Mouse (Mus musculus): ENCODE data around the gene 2010111I01Rik.

Gene 2010111I01Rik

GRCm38 (mm10) chr13:63032304-63032830 is 67.7 kb downstream of the 2010111I01Rik start:
- no peak for DNase-seq

GRCm38 (mm10) chr13:63032958-63033357 is 68.3 kb downstream of the 2010111I01Rik start:
- DNase-seq: no peak

- no peak for DNase-seq
Measured at GRCm38 (mm10) chr13:63033364-63033763, 68.7 kb downstream of the 2010111I01Rik start.

DNA sequence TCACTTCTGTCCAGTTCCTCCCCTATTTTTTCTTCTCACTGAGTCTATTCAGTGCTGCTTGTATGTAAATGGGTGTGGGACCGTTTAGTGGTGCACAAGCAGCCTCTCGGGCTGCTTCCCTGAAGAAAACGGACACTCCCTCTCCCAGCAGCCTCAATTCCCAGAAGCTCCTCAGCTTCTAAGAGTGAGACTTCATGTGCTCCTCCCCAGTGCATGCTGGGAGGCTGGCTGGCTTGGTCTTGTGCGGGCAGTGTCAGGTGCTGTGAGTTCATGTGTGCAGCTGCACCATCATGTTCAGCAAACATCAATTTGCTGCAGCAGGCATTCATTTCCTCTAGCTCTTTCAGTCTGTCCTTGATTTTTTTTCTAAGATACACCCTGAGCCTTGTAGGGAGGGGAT is 70.0 kb downstream of the 2010111I01Rik start:
- DNase-seq: no peak

DNA sequence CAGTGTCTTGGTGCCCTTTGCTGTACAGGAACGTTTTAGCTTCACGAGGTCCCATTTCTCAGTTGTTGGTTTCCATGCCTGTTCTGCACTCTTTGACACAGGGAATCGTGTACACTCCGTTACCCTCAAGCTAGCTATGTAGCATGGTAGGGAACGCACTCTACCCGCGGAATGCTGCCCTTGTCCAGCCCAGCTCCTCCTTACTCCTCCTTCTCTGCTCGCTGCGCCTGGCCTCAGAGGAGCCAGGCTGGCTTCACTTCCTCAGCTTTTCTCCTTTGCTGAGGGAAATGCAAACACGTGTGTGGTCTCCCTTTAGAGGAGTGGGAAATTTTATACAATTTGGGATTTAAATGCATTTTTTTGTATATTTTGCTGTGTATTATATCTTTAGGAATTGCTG is 73.2 kb downstream of the 2010111I01Rik start:
- no peak for DNase-seq

GRCm38 (mm10) chr13:63038415-63038814 is 73.7 kb downstream of the 2010111I01Rik start:
- DNase-seq: no peak

GRCm38 (mm10) chr13:63038871-63039270 is 74.2 kb downstream of the 2010111I01Rik start:
- DNase-seq: no peak

DNA sequence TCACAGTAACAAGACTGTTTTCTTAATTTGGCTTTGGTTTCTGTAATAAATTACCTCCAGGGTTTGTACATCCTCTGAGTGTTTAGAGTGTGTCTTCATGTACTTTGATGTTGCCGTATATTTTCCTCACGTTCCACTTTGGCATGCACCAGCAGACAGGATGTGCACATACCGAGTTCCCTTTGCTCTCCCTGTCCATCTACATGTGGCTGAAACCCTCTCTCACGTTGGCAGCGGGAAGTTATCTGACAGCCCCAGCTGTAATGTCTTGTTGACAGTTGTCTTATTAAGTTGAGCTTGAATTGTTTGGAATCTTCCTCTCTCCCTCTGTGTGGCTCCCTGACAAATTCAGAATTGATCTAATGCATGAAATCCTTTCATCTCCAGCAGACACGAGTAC is 74.6 kb downstream of the 2010111I01Rik start:
- peak; percentile 54 for DNase-seq

GRCm38 (mm10) chr13:63039848-63040247 is 75.2 kb downstream of the 2010111I01Rik start:
- no peak for DNase-seq

- DNase-seq: no peak
Measured at GRCm38 (mm10) chr13:63045504-63046205, 81.0 kb downstream of the 2010111I01Rik start.

GRCm38 (mm10) chr13:63046206-63047020 is 81.7 kb downstream of the 2010111I01Rik start:
- peak; percentile 87 for DNase-seq

GRCm38 (mm10) chr13:63063706-63064105 is 99.0 kb downstream of the 2010111I01Rik start:
- DNase-seq: no peak

GRCm38 (mm10) chr13:63066607-63067006 is 101.9 kb downstream of the 2010111I01Rik start:
- DNase-seq: no peak

GRCm38 (mm10) chr13:63068371-63069136 is 103.9 kb downstream of the 2010111I01Rik start:
- no peak for DNase-seq

- no peak for DNase-seq
Measured at GRCm38 (mm10) chr13:63071874-63072273, 107.2 kb downstream of the 2010111I01Rik start.

DNA sequence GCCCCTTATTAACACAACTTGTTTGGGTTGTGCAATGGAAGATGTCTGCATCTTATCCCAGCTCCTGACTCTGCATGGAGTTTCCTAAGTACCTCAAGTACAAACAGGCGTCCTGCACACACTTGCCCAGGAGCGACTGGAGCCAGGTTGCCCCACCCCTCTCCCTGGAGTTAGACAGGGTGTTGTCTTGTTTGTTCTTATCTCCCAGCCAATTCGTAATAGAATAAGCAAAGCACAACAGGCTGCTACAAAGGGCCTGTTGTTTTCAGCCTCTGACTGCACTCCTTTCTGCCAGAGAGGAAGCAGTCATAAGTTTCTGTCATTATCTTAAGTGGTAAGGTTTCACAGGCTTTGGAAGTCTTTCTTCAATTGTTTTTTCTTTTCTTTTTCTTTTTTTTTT is 107.7 kb downstream of the 2010111I01Rik start:
- peak; percentile 37 for DNase-seq

- DNase-seq: peak; percentile 66
Measured at GRCm38 (mm10) chr13:63073911-63074675, 109.4 kb downstream of the 2010111I01Rik start.

DNA sequence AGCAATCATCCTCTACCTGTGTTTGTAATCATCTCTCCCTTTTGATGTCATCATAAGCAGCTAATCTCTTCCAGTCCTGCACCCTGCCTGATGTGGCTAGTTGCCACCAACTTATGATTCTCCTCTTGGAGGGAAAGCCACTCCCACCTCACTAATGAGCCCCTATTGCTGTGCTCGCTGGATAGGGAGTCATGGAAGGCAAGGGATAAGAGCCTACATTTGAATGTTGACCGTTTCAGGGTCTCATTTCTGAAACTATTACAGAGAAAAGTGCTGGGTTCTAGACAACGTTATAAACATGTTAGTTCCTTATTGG is 109.9 kb downstream of the 2010111I01Rik start:
- no peak for DNase-seq

GRCm38 (mm10) chr13:63075331-63075855 is 110.7 kb downstream of the 2010111I01Rik start:
- DNase-seq: no peak

- no peak for DNase-seq
Measured at GRCm38 (mm10) chr13:63080191-63080590, 115.5 kb downstream of the 2010111I01Rik start.

- no peak for DNase-seq
Measured at GRCm38 (mm10) chr13:63080823-63081222, 116.1 kb downstream of the 2010111I01Rik start.

DNA sequence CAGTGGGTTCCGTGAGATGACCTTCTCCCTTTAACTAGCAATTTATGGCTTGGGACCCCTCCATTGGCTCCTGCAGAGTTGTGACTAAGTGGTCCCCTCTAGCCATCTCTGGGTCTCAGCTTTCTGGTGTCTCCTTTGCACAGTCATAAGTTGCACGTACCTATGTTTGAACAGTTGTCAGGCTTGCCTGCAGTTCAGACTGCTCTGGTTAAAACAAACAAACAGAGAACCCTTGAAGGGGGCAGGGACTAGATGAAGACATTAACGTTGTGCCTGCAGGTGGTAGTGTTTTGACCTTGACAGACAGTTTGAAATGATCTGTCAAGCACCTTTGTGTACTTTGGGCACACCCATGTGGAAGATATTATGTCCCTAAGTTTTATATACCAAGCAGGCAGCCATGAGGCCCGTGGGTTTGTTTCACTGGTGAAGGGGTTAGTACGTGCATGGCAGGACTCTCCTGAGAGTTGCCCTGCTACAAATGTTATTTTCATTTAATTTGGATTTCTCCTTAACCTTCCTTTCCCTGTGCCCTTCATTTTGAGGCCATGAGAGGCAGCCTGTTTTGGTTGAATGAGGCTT is 118.0 kb downstream of the 2010111I01Rik start:
- DNase-seq: no peak

All from lung, postnatal 14 days (tissue).